Mouse (Mus musculus) forebrain, embryonic 14.5 days (tissue): ENCODE measurements around the gene Nfxl1. TPM values are rescaled to one million over a fixed set of nuclear protein-coding genes. Genes with fewer than 3 reads are reported as not detected.

ENCODE experiments used
- ATAC-seq: fragments of 200-750 bp; cut with Nextera tagmentation; 2 replicates; pipeline ENCODE4 v1.8.0; 2017; ENCODE audit warnings: mild to moderate bottlenecking, moderate library complexity
- DNase-seq: peaks from one replicate; pipeline ENCODE4 v3.0.0-alpha.2; 2015; ENCODE audit warnings: low spot score
- H3K27ac ChIP-seq: fragments of 300-500 bp; sonication (generic); 2 replicates; pipeline ENCODE4 v1.5.1; 2014; ENCODE audit warnings: low read depth, mild to moderate bottlenecking, control low read depth, low read length, moderate library complexity
- H3K27me3 ChIP-seq: fragments of 300-500 bp; sonication (generic); replicated peaks from 2 replicates; pipeline ENCODE4 v1.6.1; 2014; ENCODE audit warnings: low read length, control low read depth, mixed read lengths; ENCODE audit not compliant: control insufficient read depth, insufficient read depth
- H3K36me3 ChIP-seq: fragments of 300-500 bp; sonication (generic); 2 replicates; pipeline ENCODE4 v1.6.1; 2014; ENCODE audit warnings: low read length, control low read depth; ENCODE audit not compliant: control insufficient read depth, insufficient read depth
- H3K4me1 ChIP-seq: fragments of 300-500 bp; sonication (generic); 2 replicates; pipeline ENCODE4 v1.6.1; 2014; ENCODE audit warnings: antibody characterized with exemption, low read length, control low read depth; ENCODE audit not compliant: control insufficient read depth, insufficient read depth
- H3K4me2 ChIP-seq: fragments of 300-500 bp; sonication (generic); 2 replicates; pipeline ENCODE4 v1.6.1; 2014; ENCODE audit warnings: mild to moderate bottlenecking, control low read depth, low read length
- H3K4me3 ChIP-seq: fragments of 300-500 bp; sonication (generic); 2 replicates; pipeline ENCODE4 v1.5.1; 2014; ENCODE audit warnings: low read depth, low read length, control low read depth
- H3K9ac ChIP-seq: fragments of 300-500 bp; sonication (generic); 2 replicates; pipeline ENCODE4 v1.6.1; 2014; ENCODE audit warnings: mild to moderate bottlenecking, low read length, control low read depth, moderate library complexity
- H3K9me3 ChIP-seq: fragments of 300-500 bp; sonication (generic); replicated peaks from 2 replicates; pipeline ENCODE4 v1.6.1; 2016; ENCODE audit warnings: low read length, control low read depth, mixed read lengths; ENCODE audit not compliant: control insufficient read depth
- WGBS: fragments of 180-500 bp; shearing (Covaris S2); extraction: QIAGEN DNeasy Blood & Tissue Kit; methylation state at CpG from one replicate; pipeline ENCODE4 v1.1.7; 2014; 5-methylcytosine and 5-hydroxymethylcytosine counted together
- polyA plus RNA-seq: library from polyadenylated mRNA; unstranded; fragments of >200 nt; fragmentation: Nextera tagmentation; extraction: Ambion mirVana; gene quantifications from 2 replicates; pipeline ENCODE4 v1.2.1, GENCODE M21; 2014

Nfxl1 gene
- polyA plus RNA-seq, 1 experiment from 2014 or later: 14.1 TPM

DNA sequence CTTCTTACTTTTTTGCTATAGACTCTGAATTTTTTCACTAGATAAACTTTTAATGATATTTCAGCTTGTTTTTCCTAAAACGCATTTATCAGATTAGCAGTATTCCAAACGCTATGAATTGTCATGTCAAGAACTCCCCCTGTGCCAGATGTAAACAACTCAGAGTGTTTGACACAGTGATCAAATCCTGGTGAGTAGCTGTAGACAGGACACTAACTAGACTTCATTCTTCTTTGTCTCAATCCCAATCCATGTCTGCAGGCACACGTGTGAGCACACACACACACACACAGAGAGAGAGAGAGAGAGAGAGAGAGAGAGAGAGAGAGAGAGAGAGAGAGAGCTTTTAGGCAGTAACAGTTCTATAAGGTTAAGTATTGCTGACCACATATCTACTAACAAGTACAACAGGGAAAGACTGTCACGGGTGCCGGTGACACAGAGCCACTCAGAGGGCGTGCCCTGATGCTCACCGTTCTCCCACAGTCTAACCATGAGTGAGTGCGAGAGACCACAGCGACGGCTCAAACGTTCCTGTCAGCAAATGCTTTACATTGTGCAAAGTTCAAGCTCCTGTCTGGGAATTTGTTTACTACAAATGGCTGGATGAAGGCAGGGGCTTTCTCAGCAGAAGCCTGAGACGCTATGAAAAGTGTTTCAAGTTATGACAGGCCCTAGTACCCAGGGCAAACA, 87.0 kb downstream of the Nfxl1 start:
- Histone ChIP-seq H3K4me3 (no peak overlapping the region), H3K27ac (no peak overlapping the region), H3K9ac (no peak overlapping the region), H3K9me3 (no peaks in the 10 kb centered on the region), H3K27me3 (no peaks in the 10 kb centered on the region), H3K36me3 (no peaks in the 10 kb centered on the region), H3K4me1 (no peaks in the 10 kb centered on the region), H3K4me2 (no peak overlapping the region)
- no peak for DNase-seq
- WGBS: 86% methylated on average over 12 of the region's 12 CpGs
- ATAC-seq: no peak

DNA sequence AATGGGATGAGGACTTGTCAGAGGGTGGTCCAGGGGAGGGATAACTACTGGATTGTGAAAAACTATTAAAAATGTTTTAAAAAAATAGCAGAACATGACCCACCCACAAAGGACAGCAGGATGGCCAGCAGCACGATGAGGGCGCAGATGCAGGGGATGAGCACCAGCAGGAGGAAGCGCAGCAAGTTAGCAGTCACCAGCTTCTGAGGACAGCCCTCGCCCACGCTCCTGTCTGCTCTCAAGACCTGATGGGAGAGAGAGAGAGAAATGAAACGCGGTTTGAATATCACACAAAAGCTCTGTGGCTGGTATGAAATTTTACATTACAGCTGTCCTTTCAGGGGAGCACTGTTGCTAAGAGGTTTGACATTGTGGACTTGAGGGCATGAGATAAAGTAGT, 87.7 kb downstream of the Nfxl1 start:
- Histone ChIP-seq H3K4me3 (no peak overlapping the region), H3K27ac (no peak overlapping the region), H3K4me1 (no peaks in the 10 kb centered on the region), H3K4me2 (no peak overlapping the region), H3K9me3 (no peaks in the 10 kb centered on the region), H3K27me3 (no peaks in the 10 kb centered on the region), H3K9ac (no peak overlapping the region), H3K36me3 (no peaks in the 10 kb centered on the region)
- no peak for ATAC-seq
- no peak for DNase-seq
- 84% methylated on average over 7 of the region's 7 CpGs for WGBS

DNA sequence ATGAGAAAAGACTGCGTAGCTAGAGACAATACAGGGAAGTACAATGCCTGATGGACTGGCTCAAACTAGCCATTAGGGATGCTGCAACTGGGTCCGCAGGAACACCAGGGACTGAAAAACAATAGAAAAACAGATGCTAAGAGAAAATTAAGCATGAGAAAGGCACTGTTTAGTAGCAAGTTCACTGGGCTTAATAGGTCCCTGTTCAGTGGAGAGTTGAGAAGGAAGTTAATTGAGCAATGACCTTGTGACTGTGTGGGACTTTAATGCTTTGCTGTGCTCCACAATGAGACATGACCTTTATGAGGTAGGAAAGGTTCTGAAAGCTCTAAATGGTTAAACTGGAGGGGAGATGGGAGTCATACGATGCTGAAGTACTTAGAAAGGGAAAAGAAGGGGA, 94.6 kb downstream of the Nfxl1 start:
- Histone ChIP-seq H3K9ac (no peak overlapping the region), H3K4me2 (no peak overlapping the region), H3K36me3 (no peaks in the 10 kb centered on the region), H3K27ac (no peak overlapping the region), H3K4me1 (no peaks in the 10 kb centered on the region), H3K4me3 (no peak overlapping the region), H3K27me3 (no peaks in the 10 kb centered on the region), H3K9me3 (no peaks in the 10 kb centered on the region)
- no peak for DNase-seq
- 71% methylated on average over 3 of the region's 3 CpGs for WGBS
- no peak for ATAC-seq

Other genes starting within 250 kb of the Nfxl1 start
- gene Corin, start 55.2 kb downstream of the Nfxl1 start, polyA plus RNA-seq: 0.51 TPM in 1 of 2 replicates, not detected in the other
- gene Zar1, start 21.6 kb upstream of the Nfxl1 start, polyA plus RNA-seq: 1.7 and 2.1 TPM in 2 replicates
- gene Gm5868, start 27.9 kb upstream of the Nfxl1 start, polyA plus RNA-seq: 3.8 and 4.5 TPM in 2 replicates
- not detected in 2 replicates for gene Cnga1, start 84.6 kb upstream of the Nfxl1 start, polyA plus RNA-seq
- 0.32 and 0.68 TPM in 2 replicates for gene Nipal1, start 88.1 kb upstream of the Nfxl1 start, polyA plus RNA-seq
- not detected in 2 replicates for gene Txk, start 193.1 kb upstream of the Nfxl1 start, polyA plus RNA-seq